Mouse (Mus musculus) neural tube, embryonic 10.5 days (tissue): ENCODE measurements around the gene Mup1.
"Not testable (repeated sequence)": the region's sequence is repeated elsewhere in the genome, so short reads cannot be mapped to it uniquely, and the experiment has no call there.

ENCODE experiments used
- DNase-seq: peaks from one replicate; pipeline ENCODE4 v3.0.0-alpha.2; 2017; ENCODE audit warnings: low spot score; ENCODE audit errors: extremely low spot score

Gene Mup1

GRCm38 (mm10) chr4:60501860-60502259 is at the start of gene Mup1:
Gene Mup1 (minus strand): TSS chr4:60501960.
- DNase-seq = not testable (repeated sequence)
